Mouse (Mus musculus): ENCODE results near the gene Olfr1018.

Gene Olfr1018

GRCm38 (mm10) chr2:85818179-85818578 lies at the start of gene Olfr1018:
TSS of gene Olfr1018 (plus strand) at chr2:85818479.
- DNase-seq (ENCODE audit: low spot score), result no peak

DNA sequence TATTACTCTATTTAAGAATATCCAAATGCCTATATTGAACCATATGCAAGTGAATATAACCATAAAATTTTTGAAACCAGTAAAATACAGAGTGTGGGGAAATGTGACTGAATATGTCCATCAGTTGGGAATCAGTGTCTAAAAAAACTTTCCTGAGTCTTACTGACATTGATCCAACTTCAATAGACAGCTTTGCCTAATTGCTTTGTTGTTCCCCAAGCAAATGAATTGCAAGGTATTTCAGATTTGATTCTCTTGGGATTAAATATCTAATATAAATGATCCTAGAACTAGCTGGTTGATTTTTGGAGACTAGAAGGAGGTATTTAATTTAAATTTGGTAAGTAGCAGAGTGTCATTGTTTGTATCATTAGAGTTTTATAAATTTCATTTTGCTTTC lies 45.9 kb upstream of the Olfr1018 start, which contains the start of gene Olfr1014:
Olfr1014 (plus strand) TSS at position 301 of the 400 bp plus-strand sequence.
- no peak for DNase-seq (ENCODE audit: low spot score)

GRCm38 (mm10) chr2:85781717-85782116 lies 36.6 kb upstream of the Olfr1018 start, which contains the start of gene Olfr1015:
TSS of gene Olfr1015 (plus strand) at chr2:85782017.
- no peak for DNase-seq (ENCODE audit: low spot score)

- no peak for DNase-seq (ENCODE audit: low spot score)
Measured at GRCm38 (mm10) chr2:85792331-85792730, 25.9 kb upstream of the Olfr1018 start.

DNA sequence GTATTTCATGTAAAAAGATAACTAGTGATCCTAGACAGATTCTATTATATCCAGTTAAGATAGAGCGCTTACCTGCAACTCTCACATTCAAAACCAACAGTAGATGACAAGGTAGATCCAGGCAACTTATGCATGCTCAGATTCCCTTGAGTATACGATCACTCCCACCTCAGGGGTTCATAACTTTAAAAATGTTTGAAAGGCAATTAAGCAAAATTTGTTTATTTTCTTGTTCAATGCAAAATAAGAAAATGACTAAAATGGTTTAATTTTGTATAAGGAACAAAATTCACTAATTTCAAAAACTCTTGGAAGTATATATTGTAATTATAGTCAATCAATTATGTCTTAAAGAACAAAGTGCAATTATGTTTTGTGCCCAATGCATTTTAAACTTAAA lies 15.8 kb upstream of the Olfr1018 start, which contains the start of gene Olfr1016:
Olfr1016 (minus strand) TSS at position 101 of the 400 bp plus-strand sequence.
- no peak for DNase-seq (ENCODE audit: low spot score)

- DNase-seq (ENCODE audit: low spot score), result no peak
Measured at GRCm38 (mm10) chr2:85804501-85804900, 13.8 kb upstream of the Olfr1018 start.

- DNase-seq (ENCODE audit: low spot score), result no peak
Measured at GRCm38 (mm10) chr2:85845383-85845782, 27.1 kb downstream of the Olfr1018 start, which contains the start of gene Olfr1019. TSS of gene Olfr1019 (minus strand) at chr2:85845483.

DNA sequence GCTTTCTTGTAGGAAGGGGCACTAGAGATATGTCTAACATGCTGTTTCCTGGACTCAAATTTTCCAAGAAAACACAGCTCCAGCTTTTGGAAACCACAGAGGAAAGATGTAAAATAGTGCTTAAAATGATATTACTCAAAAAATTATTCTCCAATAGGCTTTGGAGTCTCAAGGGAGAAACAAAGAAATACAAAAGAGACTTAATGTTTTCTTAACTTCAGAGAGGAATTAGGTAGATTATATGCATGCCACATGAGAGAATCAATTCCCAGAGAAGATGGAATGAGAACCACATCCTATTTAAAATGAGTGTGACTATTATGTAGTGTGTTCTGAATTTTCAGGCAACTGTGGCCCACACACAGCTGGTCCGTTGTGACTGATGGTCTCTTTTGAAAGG lies 28.5 kb downstream of the Olfr1018 start, which contains the start of gene Olfr1020:
Olfr1020 (plus strand) TSS at position 301 of the 400 bp plus-strand sequence.
- DNase-seq (ENCODE audit: low spot score), result no peak

DNA sequence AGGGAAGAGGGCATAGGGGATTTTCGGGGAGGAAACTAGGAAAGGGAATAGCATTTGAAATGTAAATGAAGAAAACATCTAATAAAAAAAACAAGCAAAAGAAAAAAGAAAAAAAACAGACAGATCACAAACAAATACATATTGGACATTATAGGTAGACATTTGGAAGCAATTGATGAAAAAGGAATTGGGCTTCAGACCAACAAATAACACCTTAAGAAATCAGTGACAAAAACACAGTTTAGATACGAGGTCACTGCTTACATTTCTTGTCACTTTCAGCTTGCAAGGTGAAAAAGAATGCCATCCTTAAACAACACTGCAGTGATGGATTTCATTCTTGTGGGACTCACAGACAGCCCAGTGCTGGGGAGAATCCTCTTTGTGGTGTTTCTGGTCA lies 50.0 kb downstream of the Olfr1018 start, which contains the start of gene Olfr1022:
Olfr1022 (plus strand) TSS at position 301 of the 400 bp plus-strand sequence.
- DNase-seq (ENCODE audit: low spot score), result no peak
